Mouse (Mus musculus): ENCODE measurements at regions not wholly inside any gene's neighbourhood (a gene's known extent, or its start where the extent isn't known, plus 50 kb on each side); places are given as distances from the start of the nearest gene placed in this dataset.
"Not testable (repeated sequence)": the region's sequence is repeated elsewhere in the genome, so short reads cannot be mapped to it uniquely, and the experiment has no call there.

DNA sequence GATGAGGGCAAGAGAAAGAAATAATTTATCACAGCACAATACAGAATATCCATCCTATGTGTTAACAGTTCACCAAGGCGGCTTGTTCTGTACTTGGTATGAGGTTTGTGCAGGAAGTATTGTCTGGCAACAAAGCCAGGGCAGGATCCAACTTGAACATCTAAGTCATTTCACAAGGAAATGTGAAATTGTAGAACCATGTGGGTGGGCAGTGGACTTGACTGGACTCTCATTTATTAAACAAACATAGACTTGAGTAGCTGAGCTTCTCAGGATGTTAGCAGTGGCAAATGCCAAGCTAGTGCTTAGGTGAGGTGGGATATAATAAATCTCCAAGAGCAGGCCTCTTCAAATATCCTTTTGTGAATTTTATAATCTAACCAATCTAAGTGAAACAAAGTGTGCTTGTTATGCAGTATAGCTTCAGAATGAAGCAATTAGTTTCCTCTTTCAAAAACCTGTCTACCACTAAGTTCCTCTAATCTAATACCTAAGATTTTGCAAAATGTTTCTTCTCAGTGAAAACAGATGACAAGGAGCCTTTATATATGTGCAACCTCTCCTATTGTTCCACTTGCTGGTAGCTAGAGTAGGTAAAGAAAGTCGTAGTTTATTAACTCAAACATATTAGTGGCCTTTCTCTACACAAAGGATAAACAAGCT is 694.4 kb downstream of the Crisp4 start:
- 92% methylated on average over 2 of the region's 2 CpGs for WGBS
- Histone ChIP-seq H3K36me3 (ENCODE audit: control insufficient read depth, insufficient read depth, low read length) (no peaks in the 10 kb centered on the region), H3K9me3 (ENCODE audit: control insufficient read depth, low read length) (no peaks in the 10 kb centered on the region), H3K4me2 (ENCODE audit: low read length) (no peak overlapping the region), H3K27ac (replicated peaks; ENCODE audit: low read depth, low read length) (no peak overlapping the region), H3K9ac (replicated peaks; ENCODE audit: low read length) (no peak overlapping the region), H3K4me3 (replicated peaks; ENCODE audit: low read depth, low read length) (no peak overlapping the region), H3K27me3 (ENCODE audit: control insufficient read depth, insufficient read depth, low read length) (no peaks in the 10 kb centered on the region), H3K4me1 (ENCODE audit: control insufficient read depth, insufficient read depth, low read length) (no peaks in the 10 kb centered on the region)
- ATAC-seq (ENCODE audit: low FRiP score, low TSS enrichment) (no peak), DNase-seq (no peak)

DNA sequence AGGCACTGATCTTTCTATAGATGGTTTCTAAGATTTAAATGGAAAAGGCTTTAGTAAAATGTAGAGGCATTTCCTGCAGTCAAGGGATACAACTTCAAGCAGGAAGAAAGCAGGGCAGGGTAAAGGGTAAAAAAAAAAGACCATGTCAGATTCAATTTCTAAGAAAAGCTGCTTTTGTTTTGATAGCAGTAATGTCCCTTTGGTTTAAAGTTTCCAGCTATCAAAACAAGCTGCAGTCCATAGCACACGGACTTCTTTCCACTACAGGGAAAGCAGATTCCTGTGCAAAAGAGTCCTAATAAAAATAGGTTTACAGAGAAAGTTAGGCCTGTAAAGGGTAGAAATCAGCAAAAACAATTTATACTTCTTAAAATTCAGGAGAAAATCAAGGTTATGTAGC is 695.0 kb downstream of the Crisp4 start:
- Histone ChIP-seq H3K4me1 (ENCODE audit: control insufficient read depth, insufficient read depth, low read length) (no peaks in the 10 kb centered on the region), H3K9ac (replicated peaks; ENCODE audit: low read length) (no peak overlapping the region), H3K9me3 (ENCODE audit: control insufficient read depth, low read length) (no peaks in the 10 kb centered on the region), H3K27me3 (ENCODE audit: control insufficient read depth, insufficient read depth, low read length) (no peaks in the 10 kb centered on the region), H3K4me3 (replicated peaks; ENCODE audit: low read depth, low read length) (no peak overlapping the region), H3K4me2 (ENCODE audit: low read length) (no peak overlapping the region), H3K36me3 (ENCODE audit: control insufficient read depth, insufficient read depth, low read length) (no peaks in the 10 kb centered on the region), H3K27ac (replicated peaks; ENCODE audit: low read depth, low read length) (no peak overlapping the region)
- DNase-seq (no peak), ATAC-seq (ENCODE audit: low FRiP score, low TSS enrichment) (no peak)
- WGBS: 72% methylated on average over 1 of the region's 1 CpGs

- no peak for DNase-seq
- no peak overlapping the region for H3K4me2 ChIP-seq (ENCODE audit: low read length)
- H3K9me3 ChIP-seq (ENCODE audit: control insufficient read depth, low read length): no peaks in the 10 kb centered on the region
- H3K4me3 ChIP-seq (replicated peaks; ENCODE audit: low read depth, low read length): no peak overlapping the region
- no peaks in the 10 kb centered on the region for H3K27me3 ChIP-seq (ENCODE audit: control insufficient read depth, insufficient read depth, low read length)
- no peak overlapping the region for H3K9ac ChIP-seq (replicated peaks; ENCODE audit: low read length)
- no peaks in the 10 kb centered on the region for H3K4me1 ChIP-seq (ENCODE audit: control insufficient read depth, insufficient read depth, low read length)
- ATAC-seq (ENCODE audit: low FRiP score, low TSS enrichment): no peak
- no peaks in the 10 kb centered on the region for H3K36me3 ChIP-seq (ENCODE audit: control insufficient read depth, insufficient read depth, low read length)
- no peak overlapping the region for H3K27ac ChIP-seq (replicated peaks; ENCODE audit: low read depth, low read length)
Measured at GRCm38 (mm10) chr1:17450295-17450694, 695.4 kb downstream of the Crisp4 start.

DNA sequence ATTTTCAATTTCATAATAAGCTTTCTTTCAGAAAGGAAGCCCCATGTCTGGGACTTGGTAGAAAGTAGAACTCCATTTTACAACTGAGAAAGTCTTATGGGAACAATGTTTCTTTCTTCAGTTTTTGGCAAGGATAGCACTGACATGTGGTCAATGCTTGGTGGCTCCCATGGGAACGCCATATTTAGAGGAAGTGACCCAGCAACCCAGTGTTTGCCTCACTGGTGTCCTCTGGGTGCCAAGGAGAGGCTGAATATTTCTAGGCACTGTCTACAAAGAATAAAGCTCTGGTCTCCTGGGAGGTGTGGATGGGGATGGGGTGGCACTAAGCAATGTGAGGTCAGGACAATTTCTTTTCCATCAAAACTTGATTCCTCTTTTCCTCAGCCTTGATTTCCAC is 696.4 kb downstream of the Crisp4 start:
- Histone ChIP-seq H3K27ac (replicated peaks; ENCODE audit: low read depth, low read length) (no peak overlapping the region), H3K36me3 (ENCODE audit: control insufficient read depth, insufficient read depth, low read length) (no peaks in the 10 kb centered on the region), H3K9me3 (ENCODE audit: control insufficient read depth, low read length) (no peaks in the 10 kb centered on the region), H3K4me3 (replicated peaks; ENCODE audit: low read depth, low read length) (no peak overlapping the region), H3K9ac (replicated peaks; ENCODE audit: low read length) (no peak overlapping the region), H3K4me1 (ENCODE audit: control insufficient read depth, insufficient read depth, low read length) (no peaks in the 10 kb centered on the region), H3K4me2 (ENCODE audit: low read length) (no peak overlapping the region), H3K27me3 (ENCODE audit: control insufficient read depth, insufficient read depth, low read length) (no peaks in the 10 kb centered on the region)
- no peak for DNase-seq
- 77% methylated on average over 1 of the region's 1 CpGs for WGBS
- no peak for ATAC-seq (ENCODE audit: low FRiP score, low TSS enrichment)

- not testable (repeated sequence) for H3K27me3 ChIP-seq (ENCODE audit: control insufficient read depth, insufficient read depth, low read length); H3K27ac ChIP-seq (replicated peaks; ENCODE audit: low read depth, low read length); H3K36me3 ChIP-seq (ENCODE audit: control insufficient read depth, insufficient read depth, low read length); H3K9me3 ChIP-seq (ENCODE audit: control insufficient read depth, low read length); H3K4me1 ChIP-seq (ENCODE audit: control insufficient read depth, insufficient read depth, low read length); H3K9ac ChIP-seq (replicated peaks; ENCODE audit: low read length); DNase-seq; ATAC-seq (ENCODE audit: low FRiP score, low TSS enrichment); H3K4me2 ChIP-seq (ENCODE audit: low read length); H3K4me3 ChIP-seq (replicated peaks; ENCODE audit: low read depth, low read length)
- WGBS: 87% methylated on average over 5 of the region's 5 CpGs
Measured at GRCm38 (mm10) chr1:17434064-17434463, 711.6 kb downstream of the Crisp4 start.

GRCm38 (mm10) chr1:17415958-17416357 is 729.7 kb downstream of the Crisp4 start:
- under 1% methylated on average over 3 of the region's 3 CpGs for WGBS
- Histone ChIP-seq H3K4me2 (ENCODE audit: low read length) (no peak overlapping the region), H3K27me3 (ENCODE audit: control insufficient read depth, insufficient read depth, low read length) (no peaks in the 10 kb centered on the region), H3K9me3 (ENCODE audit: control insufficient read depth, low read length) (no peaks in the 10 kb centered on the region), H3K4me1 (ENCODE audit: control insufficient read depth, insufficient read depth, low read length) (no peaks in the 10 kb centered on the region), H3K36me3 (ENCODE audit: control insufficient read depth, insufficient read depth, low read length) (no peaks in the 10 kb centered on the region), H3K4me3 (replicated peaks; ENCODE audit: low read depth, low read length) (no peak overlapping the region), H3K9ac (replicated peaks; ENCODE audit: low read length) (no peak overlapping the region), H3K27ac (replicated peaks; ENCODE audit: low read depth, low read length) (no peak overlapping the region)
- peak; percentile 48; the same call in 1 of the 2 replicates for ATAC-seq (ENCODE audit: low FRiP score, low TSS enrichment)
- peak; percentile 23 for DNase-seq

GRCm38 (mm10) chr1:17394893-17395292 is 750.8 kb downstream of the Crisp4 start:
- no peak overlapping the region for H3K4me2 ChIP-seq (ENCODE audit: low read length)
- 84% methylated on average over 9 of the region's 9 CpGs for WGBS
- H3K9me3 ChIP-seq (ENCODE audit: control insufficient read depth, low read length): no peaks in the 10 kb centered on the region
- no peaks in the 10 kb centered on the region for H3K36me3 ChIP-seq (ENCODE audit: control insufficient read depth, insufficient read depth, low read length)
- H3K27ac ChIP-seq (replicated peaks; ENCODE audit: low read depth, low read length): no peak overlapping the region
- no peak overlapping the region for H3K9ac ChIP-seq (replicated peaks; ENCODE audit: low read length)
- H3K27me3 ChIP-seq (ENCODE audit: control insufficient read depth, insufficient read depth, low read length): no peaks in the 10 kb centered on the region
- no peak for DNase-seq
- H3K4me1 ChIP-seq (ENCODE audit: control insufficient read depth, insufficient read depth, low read length): no peaks in the 10 kb centered on the region
- no peak overlapping the region for H3K4me3 ChIP-seq (replicated peaks; ENCODE audit: low read depth, low read length)
- no peak for ATAC-seq (ENCODE audit: low FRiP score, low TSS enrichment)

DNA sequence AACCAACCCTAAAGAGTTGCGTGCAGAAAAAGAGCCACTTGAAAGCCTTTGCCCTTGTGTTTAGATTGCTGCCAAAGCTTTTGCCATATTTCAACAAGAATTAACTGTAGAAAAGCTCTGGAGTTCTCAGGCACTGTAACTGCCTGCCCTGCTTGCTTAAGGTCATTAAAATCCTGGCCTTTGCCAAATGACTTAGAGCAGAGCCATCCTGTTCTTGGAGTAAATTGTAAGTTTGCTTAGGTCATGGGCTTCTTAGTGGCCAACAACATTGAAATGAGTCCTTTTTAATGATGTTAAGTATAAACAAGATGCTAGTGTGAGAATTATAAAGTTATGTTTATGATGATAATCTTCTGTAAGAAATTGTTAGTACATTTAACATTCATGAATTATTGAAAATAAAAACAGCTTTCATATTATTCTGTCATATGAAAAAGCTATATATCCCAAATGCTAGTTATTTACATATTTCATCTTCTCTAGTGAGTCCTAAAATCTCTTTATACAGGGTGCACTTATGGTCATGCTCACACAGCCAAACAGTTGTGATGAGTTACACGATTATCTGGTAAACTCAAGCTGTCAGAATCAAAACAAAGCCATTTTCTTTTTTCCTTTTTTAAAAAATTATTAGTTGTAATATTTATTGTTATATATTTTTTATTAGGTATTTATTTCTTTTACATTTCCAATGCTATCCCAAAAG is 753.4 kb downstream of the Crisp4 start:
- Histone ChIP-seq H3K4me2 (ENCODE audit: low read length) (no peak overlapping the region), H3K9ac (replicated peaks; ENCODE audit: low read length) (no peak overlapping the region), H3K9me3 (ENCODE audit: control insufficient read depth, low read length) (no peaks in the 10 kb centered on the region), H3K36me3 (ENCODE audit: control insufficient read depth, insufficient read depth, low read length) (no peaks in the 10 kb centered on the region), H3K27me3 (ENCODE audit: control insufficient read depth, insufficient read depth, low read length) (no peaks in the 10 kb centered on the region), H3K4me1 (ENCODE audit: control insufficient read depth, insufficient read depth, low read length) (no peaks in the 10 kb centered on the region), H3K27ac (replicated peaks; ENCODE audit: low read depth, low read length) (no peak overlapping the region), H3K4me3 (replicated peaks; ENCODE audit: low read depth, low read length) (no peak overlapping the region)
- ATAC-seq (ENCODE audit: low FRiP score, low TSS enrichment) (no peak), DNase-seq (no peak)
- 96% methylated on average over 2 of the region's 2 CpGs for WGBS

- ATAC-seq (ENCODE audit: low FRiP score, low TSS enrichment): no peak
- Histone ChIP-seq H3K27ac (replicated peaks; ENCODE audit: low read depth, low read length) (no peak overlapping the region), H3K4me2 (ENCODE audit: low read length) (no peak overlapping the region), H3K9me3 (ENCODE audit: control insufficient read depth, low read length) (no peaks in the 10 kb centered on the region), H3K36me3 (ENCODE audit: control insufficient read depth, insufficient read depth, low read length) (no peaks in the 10 kb centered on the region), H3K9ac (replicated peaks; ENCODE audit: low read length) (no peak overlapping the region), H3K4me3 (replicated peaks; ENCODE audit: low read depth, low read length) (no peak overlapping the region), H3K4me1 (ENCODE audit: control insufficient read depth, insufficient read depth, low read length) (no peaks in the 10 kb centered on the region), H3K27me3 (ENCODE audit: control insufficient read depth, insufficient read depth, low read length) (no peaks in the 10 kb centered on the region)
- 79% methylated on average over 2 of the region's 2 CpGs for WGBS
- no peak for DNase-seq
Measured at GRCm38 (mm10) chr1:17377562-17377961, 768.1 kb downstream of the Crisp4 start.

Measured in midbrain, embryonic 14.5 days (tissue).